Mouse (Mus musculus) cortical plate, adult 2 months (tissue): ENCODE results near the gene Zfp872.

Source experiments
- CTCF ChIP-seq: fragments of 200-500 bp; IDR thresholded peaks from 2 replicates; pipeline ENCODE4 v1.5.1; 2011; ENCODE audit warnings: mild to moderate bottlenecking, control low read depth, low read length; ENCODE audit not compliant: insufficient read depth; ENCODE audit errors: extremely low read depth
- POLR2A ChIP-seq: fragments of 200-500 bp; IDR thresholded peaks from 2 replicates; pipeline ENCODE4 v1.6.1; 2011; ENCODE audit warnings: mild to moderate bottlenecking, low read length, control low read depth; ENCODE audit not compliant: insufficient read depth; ENCODE audit errors: extremely low read depth

DNA sequence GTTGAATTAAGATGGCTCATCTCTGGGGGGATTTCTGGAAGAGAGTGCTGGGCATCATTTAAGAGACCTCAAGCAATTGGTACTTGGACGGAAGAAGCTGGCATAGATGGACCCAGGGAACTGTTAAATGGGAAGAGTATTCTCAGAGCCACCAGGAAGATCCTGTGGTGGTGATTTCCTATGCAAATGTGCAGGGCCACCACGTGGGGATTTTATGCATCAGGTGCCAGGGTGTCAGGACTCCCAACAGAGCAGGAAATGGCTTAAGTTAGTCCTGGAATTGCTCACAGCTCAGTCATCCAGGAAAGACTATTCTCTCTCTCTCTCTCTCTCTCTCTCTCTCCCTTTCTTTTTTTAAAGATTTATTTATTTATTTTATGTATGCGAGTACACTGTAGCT is 28.8 kb downstream of the Zfp872 start:
- TF ChIP-seq CTCF (no peak), POLR2A (no peak)
